Mouse (Mus musculus) kidney, adult 11 months (tissue): ENCODE data around the gene Acadl.
A peak's percentile ranks its signal among the peaks of the same experiment; 100 is the strongest.

ENCODE experiments used
- DNase-seq: peaks from one replicate; pipeline ENCODE4 v3.0.0; 2022

Gene Acadl

GRCm38 (mm10) chr1:66839135-66839534 is 23.9 kb downstream of the Acadl start:
- DNase-seq = no peak

- DNase-seq = peak; percentile 73
Observed at GRCm38 (mm10) chr1:66838184-66839042, 24.7 kb downstream of the Acadl start.

DNA sequence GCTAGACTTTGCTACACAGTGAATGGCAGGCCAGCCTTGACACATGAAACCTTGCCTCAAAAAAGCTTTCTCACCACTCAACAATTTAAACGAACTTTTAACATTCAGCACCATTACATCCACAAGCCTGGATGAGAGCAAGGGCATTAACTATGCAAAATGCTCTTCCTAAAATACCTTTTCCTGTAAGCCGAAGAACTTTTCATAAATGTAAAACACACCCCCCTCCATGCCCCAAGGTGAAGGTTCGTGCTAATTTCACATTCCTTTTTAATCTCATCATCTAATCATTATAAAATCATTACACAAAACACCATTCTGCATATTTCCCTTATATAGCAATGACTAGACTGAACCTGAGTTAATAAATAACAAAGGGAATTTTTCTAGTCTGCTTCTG is 25.9 kb downstream of the Acadl start:
- no peak for DNase-seq

DNA sequence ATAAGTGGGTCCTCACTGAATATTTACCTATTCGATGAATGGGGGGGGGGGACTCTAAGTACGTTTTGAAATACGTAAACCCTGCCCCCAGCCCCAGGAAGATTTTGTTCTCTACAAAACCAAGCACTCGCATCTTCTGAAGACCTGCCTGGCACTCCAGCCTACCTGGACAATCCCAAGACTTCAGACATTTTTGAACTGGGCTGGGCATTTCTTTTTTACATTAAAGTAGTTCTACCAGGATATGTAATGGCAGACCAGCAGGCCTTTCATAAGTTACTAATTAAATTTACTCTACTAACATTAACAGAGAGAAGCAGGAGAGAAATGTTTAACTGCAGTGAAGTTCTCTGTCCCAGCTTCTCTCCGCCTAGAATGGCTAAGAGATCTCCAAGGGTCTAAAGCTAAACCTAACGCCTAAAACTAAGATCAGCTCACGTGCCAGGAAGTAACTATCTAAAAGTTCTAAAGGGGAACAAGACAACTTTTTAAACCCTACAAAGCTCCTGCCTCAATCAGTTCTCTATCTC is 30.4 kb downstream of the Acadl start:
- peak; percentile 65 for DNase-seq

GRCm38 (mm10) chr1:66831824-66832600 is 31.1 kb downstream of the Acadl start:
- peak; percentile 47 for DNase-seq

- DNase-seq = no peak
Observed at GRCm38 (mm10) chr1:66829400-66830080, 33.5 kb downstream of the Acadl start.

DNA sequence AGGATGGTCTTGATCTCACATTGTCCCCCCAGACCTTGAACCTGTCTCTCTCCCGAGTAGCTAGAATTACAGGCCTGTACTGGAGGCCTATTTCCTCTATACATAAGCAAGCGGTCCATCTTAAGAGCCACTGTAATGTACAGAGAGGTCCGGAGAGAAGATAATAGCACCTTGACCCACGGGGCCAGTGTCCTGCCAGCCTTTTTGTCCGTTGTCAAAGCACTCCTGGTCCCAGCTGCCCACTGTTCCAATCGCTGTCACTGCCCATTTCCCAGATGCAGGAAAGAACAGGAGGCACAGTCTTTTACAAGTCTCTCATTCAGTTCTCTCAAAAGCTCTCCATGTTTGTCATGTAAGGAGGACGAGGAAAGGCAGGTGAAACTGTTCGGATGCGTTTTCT is 41.1 kb downstream of the Acadl start:
- DNase-seq = no peak

DNA sequence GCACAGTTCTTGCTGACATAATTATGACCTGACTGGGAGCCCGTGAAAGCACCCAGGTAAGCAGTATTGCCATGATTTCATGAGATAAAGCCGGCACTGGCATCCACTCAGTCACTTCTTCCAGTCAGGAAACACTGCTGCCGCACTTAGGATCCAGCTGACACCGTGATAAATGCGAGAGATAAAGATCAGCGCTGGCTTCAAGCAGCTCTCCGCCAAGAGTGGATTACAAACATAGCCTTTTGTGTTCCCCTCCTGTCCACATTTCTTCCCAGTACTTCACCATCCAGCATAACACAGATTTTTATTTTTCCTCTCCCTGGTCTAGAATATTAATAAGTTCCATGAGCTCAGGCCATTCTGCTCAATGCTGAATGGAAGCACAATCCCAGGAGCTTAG is 42.8 kb downstream of the Acadl start:
- DNase-seq = no peak

DNA sequence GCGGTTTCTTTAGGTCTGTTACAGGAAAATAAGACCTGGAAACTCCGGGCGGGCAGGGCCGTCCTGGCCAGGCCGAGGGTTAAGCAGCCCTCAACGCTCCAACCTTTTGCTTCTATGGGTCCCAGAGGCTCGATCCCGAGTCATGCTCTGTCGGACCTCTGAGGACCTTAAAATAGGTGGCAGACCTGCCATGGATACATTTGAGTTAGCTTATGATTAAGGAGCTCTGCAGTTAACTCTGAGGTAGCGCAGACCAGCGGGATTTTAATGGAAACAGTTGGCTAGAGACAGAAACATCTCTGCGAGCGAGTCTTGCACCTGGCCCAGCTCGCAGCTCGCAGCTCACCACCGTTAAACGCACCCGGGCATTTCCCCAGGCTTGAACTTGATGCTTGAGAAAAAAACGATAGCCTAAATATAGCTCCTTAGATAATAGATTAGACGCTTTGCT is 45.2 kb downstream of the Acadl start:
- no peak for DNase-seq

DNA sequence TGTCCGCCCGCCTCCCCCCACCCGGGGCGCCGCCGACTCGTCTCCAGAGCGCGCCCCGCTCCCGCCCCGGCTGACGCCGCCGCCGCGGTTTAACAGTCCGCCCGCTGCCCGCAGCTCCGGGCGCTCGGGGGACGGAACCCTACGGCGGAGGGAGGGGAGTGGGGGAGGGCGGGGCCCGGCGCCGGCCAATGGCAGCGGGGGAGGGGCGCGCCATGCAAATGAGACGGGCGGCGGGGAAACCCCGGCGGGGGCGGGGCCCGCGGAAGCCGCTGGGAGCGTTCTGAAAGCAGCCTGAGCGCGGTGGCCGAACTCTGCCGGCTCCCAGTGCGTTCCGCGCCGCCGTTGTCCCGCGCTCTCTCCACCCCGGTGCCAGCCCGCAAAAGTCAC is 45.6 kb downstream of the Acadl start, which contains the start of gene Kansl1l:
Gene Kansl1l, minus strand, starts transcription at position 110 of the 387 bp plus-strand sequence.
- peak; percentile 92 for DNase-seq

GRCm38 (mm10) chr1:66816837-66817452 is 46.1 kb downstream of the Acadl start:
- peak; percentile 87 for DNase-seq

- DNase-seq = peak; percentile 70
Observed at GRCm38 (mm10) chr1:66815941-66816777, 46.9 kb downstream of the Acadl start.

- DNase-seq = no peak
Observed at GRCm38 (mm10) chr1:66814756-66815155, 48.3 kb downstream of the Acadl start.

- no peak for DNase-seq
Observed at GRCm38 (mm10) chr1:66813191-66813590, 49.9 kb downstream of the Acadl start.

DNA sequence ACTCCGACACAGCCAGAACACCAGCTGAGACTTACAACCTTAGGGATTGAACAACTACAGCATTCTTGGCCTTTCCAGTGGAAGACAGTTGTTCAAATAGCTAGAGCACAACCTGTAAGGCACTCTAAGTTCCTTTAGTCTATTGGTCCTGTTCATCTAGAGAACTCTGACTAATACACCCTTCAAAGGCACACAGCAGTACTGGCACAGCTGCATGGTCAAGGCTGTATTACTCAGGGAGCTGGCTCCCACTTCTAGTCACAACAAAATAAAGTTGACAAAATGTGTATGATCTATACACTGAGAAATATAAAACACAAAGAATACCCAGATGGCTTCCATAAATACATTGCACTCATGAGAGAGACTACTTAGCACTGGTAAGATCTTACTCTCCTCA is 56.3 kb downstream of the Acadl start:
- DNase-seq = no peak

GRCm38 (mm10) chr1:66805408-66805807 is 57.7 kb downstream of the Acadl start:
- DNase-seq = no peak

GRCm38 (mm10) chr1:66804710-66805109 is 58.4 kb downstream of the Acadl start:
- no peak for DNase-seq

DNA sequence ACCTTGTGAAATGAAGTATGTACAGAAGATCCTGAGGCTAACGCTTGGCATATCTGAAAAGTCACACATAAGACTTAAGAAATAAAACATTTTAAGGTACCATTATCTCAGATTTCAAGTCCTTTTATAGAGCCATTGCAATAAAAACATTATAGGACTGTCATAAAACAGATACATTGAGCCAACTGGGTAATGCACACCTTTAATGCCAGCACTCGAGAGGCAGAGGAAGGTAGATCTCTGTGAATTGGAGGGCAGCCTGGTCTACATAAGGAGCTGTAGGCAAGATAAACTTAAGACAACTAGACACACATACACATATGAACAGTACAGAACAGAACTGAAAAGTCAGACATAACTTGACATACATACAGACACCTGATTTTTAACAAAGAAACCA is 65.1 kb downstream of the Acadl start:
- no peak for DNase-seq

DNA sequence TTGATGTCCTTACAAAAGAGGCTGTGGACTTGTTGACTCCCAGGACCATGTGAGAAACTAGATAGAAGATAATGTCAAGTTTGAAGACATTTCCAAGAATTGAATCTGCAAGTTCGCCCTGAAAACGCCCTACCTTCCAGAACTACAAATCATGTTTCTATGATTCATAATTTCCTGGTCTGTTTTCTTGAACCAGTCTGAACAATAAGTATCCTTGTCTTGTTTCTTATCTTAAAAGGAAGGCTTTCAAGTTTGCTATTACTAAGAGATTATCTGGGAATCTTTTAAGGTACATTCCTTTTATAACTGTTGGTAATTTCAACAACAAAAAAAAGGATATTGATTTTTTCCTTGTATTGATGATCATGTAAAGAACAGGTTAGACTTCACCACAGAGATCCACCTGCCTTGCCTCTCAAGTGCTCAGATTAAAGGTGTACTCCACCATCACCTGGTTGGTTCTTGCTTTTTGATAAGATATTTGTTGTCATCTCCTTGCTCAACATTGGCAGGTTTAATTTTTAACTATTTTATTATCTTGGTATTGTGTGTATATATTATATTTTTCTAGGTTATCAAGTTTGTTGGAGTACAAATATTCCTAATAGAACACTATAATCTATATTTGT is 70.1 kb downstream of the Acadl start:
- DNase-seq = no peak

DNA sequence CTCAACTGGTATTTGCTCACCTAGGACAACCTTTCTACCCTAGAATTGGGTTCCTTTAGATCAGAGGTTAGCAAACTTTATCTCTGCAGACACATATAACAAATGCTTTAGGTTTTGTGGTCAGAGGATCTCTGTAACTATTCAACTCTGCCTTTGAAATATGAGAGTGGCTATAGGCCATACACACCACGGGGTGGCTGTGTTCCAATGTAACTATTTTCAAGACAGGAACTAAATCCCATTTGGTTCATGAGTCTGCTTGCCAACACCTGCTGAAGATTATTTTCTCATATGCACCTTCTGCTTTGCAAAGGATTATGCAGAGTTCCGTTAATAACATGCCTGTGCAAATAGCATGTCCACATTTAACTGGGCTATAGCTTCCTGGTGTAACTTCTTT is 80.8 kb downstream of the Acadl start:
- no peak for DNase-seq

- no peak for DNase-seq
Observed at GRCm38 (mm10) chr1:66781027-66781426, 82.0 kb downstream of the Acadl start.
